Mouse (Mus musculus): ENCODE measurements at regions not wholly inside any gene's neighbourhood (a gene's known extent, or its start where the extent isn't known, plus 50 kb on each side); places are given as distances from the start of the nearest gene placed in this dataset.
A peak's percentile ranks its signal among the peaks of the same experiment; 100 is the strongest.

- Histone ChIP-seq H3K27ac (replicated peaks in 1 of 2; ENCODE audit: control insufficient read depth in 1 of 2, insufficient read depth in 1 of 2, low read depth in 2 of 2, low read length in 2 of 2) (no peak overlapping the region), H3K9ac (ENCODE audit: low read length) (no peak overlapping the region), H3K4me3 (ENCODE audit: control insufficient read depth in 1 of 2, insufficient read depth in 1 of 2, low read depth in 1 of 2, low read length in 2 of 2) (no peak overlapping the region), H3K36me3 (ENCODE audit: control insufficient read depth, insufficient read depth, low read length) (no peaks in the 10 kb centered on the region), H3K27me3 (ENCODE audit: control insufficient read depth, insufficient read depth, low read length) (no peaks in the 10 kb centered on the region), H3K4me2 (ENCODE audit: low read length) (no peak overlapping the region), H3K9me3 (ENCODE audit: control insufficient read depth, low read length) (no peaks in the 10 kb centered on the region), H3K4me1 (ENCODE audit: control insufficient read depth in 2 of 2, insufficient read depth in 2 of 2, low read length in 2 of 2) (peaks cover 16 to 21% of the 10 kb centered on the region in 2 experiments)
- WGBS = 61% methylated on average over 15 of the region's 15 CpGs
- no peak for ATAC-seq (ENCODE audit: insufficient number of reproducible peaks, insufficient read depth, low FRiP score, low read depth)
Measured at GRCm38 (mm10) chr14:76658952-76659502, 102.3 kb upstream of the Serp2 start.

- Histone ChIP-seq H3K4me3 (ENCODE audit: control insufficient read depth in 1 of 2, insufficient read depth in 1 of 2, low read depth in 1 of 2, low read length in 2 of 2) (no peak overlapping the region), H3K27me3 (ENCODE audit: control insufficient read depth, insufficient read depth, low read length) (no peaks in the 10 kb centered on the region), H3K4me2 (ENCODE audit: low read length) (no peak overlapping the region), H3K9me3 (ENCODE audit: control insufficient read depth, low read length) (no peaks in the 10 kb centered on the region), H3K4me1 (ENCODE audit: control insufficient read depth in 2 of 2, insufficient read depth in 2 of 2, low read length in 2 of 2) (peaks cover 16 to 21% of the 10 kb centered on the region in 2 experiments), H3K36me3 (ENCODE audit: control insufficient read depth, insufficient read depth, low read length) (no peaks in the 10 kb centered on the region), H3K27ac (replicated peaks in 1 of 2; ENCODE audit: control insufficient read depth in 1 of 2, insufficient read depth in 1 of 2, low read depth in 2 of 2, low read length in 2 of 2) (peak overlapping the region; percentile 53 to 59), H3K9ac (ENCODE audit: low read length) (no peak overlapping the region)
- peak; percentile 68 for ATAC-seq (ENCODE audit: insufficient number of reproducible peaks, insufficient read depth, low FRiP score, low read depth)
- WGBS = 27% methylated on average over 9 of the region's 9 CpGs
Measured at GRCm38 (mm10) chr14:76657784-76658610, 101.3 kb upstream of the Serp2 start.

GRCm38 (mm10) chr14:76657375-76657774 is 100.7 kb upstream of the Serp2 start:
- Histone ChIP-seq H3K4me1 (ENCODE audit: control insufficient read depth in 2 of 2, insufficient read depth in 2 of 2, low read length in 2 of 2) (peaks cover 16 to 21% of the 10 kb centered on the region in 2 experiments), H3K27me3 (ENCODE audit: control insufficient read depth, insufficient read depth, low read length) (no peaks in the 10 kb centered on the region), H3K9ac (ENCODE audit: low read length) (no peak overlapping the region), H3K27ac (replicated peaks in 1 of 2; ENCODE audit: control insufficient read depth in 1 of 2, insufficient read depth in 1 of 2, low read depth in 2 of 2, low read length in 2 of 2) (peak overlapping the region in 1 of 2 experiments; percentile 59; a peak in 2 of 4 replicates), H3K4me2 (ENCODE audit: low read length) (no peak overlapping the region), H3K36me3 (ENCODE audit: control insufficient read depth, insufficient read depth, low read length) (no peaks in the 10 kb centered on the region), H3K4me3 (ENCODE audit: control insufficient read depth in 1 of 2, insufficient read depth in 1 of 2, low read depth in 1 of 2, low read length in 2 of 2) (no peak overlapping the region), H3K9me3 (ENCODE audit: control insufficient read depth, low read length) (no peaks in the 10 kb centered on the region)
- 58% methylated on average over 7 of the region's 7 CpGs for WGBS
- no peak for ATAC-seq (ENCODE audit: insufficient number of reproducible peaks, insufficient read depth, low FRiP score, low read depth)

GRCm38 (mm10) chr14:76652356-76653126 is 95.9 kb upstream of the Serp2 start:
- Histone ChIP-seq H3K27ac (replicated peaks in 1 of 2; ENCODE audit: control insufficient read depth in 1 of 2, insufficient read depth in 1 of 2, low read depth in 2 of 2, low read length in 2 of 2) (no peak overlapping the region), H3K27me3 (ENCODE audit: control insufficient read depth, insufficient read depth, low read length) (no peaks in the 10 kb centered on the region), H3K4me3 (ENCODE audit: control insufficient read depth in 1 of 2, insufficient read depth in 1 of 2, low read depth in 1 of 2, low read length in 2 of 2) (no peak overlapping the region), H3K9ac (ENCODE audit: low read length) (no peak overlapping the region), H3K36me3 (ENCODE audit: control insufficient read depth, insufficient read depth, low read length) (no peaks in the 10 kb centered on the region), H3K4me1 (ENCODE audit: control insufficient read depth in 2 of 2, insufficient read depth in 2 of 2, low read length in 2 of 2) (peaks cover 5 to 8% of the 10 kb centered on the region in 2 experiments), H3K4me2 (ENCODE audit: low read length) (no peak overlapping the region), H3K9me3 (ENCODE audit: control insufficient read depth, low read length) (no peaks in the 10 kb centered on the region)
- no peak for ATAC-seq (ENCODE audit: insufficient number of reproducible peaks, insufficient read depth, low FRiP score, low read depth)
- 59% methylated on average over 9 of the region's 9 CpGs for WGBS

- Histone ChIP-seq H3K4me2 (ENCODE audit: low read length) (no peak overlapping the region), H3K9ac (ENCODE audit: low read length) (no peak overlapping the region), H3K4me3 (ENCODE audit: control insufficient read depth in 1 of 2, insufficient read depth in 1 of 2, low read depth in 1 of 2, low read length in 2 of 2) (no peak overlapping the region), H3K36me3 (ENCODE audit: control insufficient read depth, insufficient read depth, low read length) (no peaks in the 10 kb centered on the region), H3K4me1 (ENCODE audit: control insufficient read depth in 2 of 2, insufficient read depth in 2 of 2, low read length in 2 of 2) (peaks cover 3% of the 10 kb centered on the region in 2 experiments; a peak in 3 of 4 replicates), H3K27ac (replicated peaks in 1 of 2; ENCODE audit: control insufficient read depth in 1 of 2, insufficient read depth in 1 of 2, low read depth in 2 of 2, low read length in 2 of 2) (no peak overlapping the region), H3K27me3 (ENCODE audit: control insufficient read depth, insufficient read depth, low read length) (no peaks in the 10 kb centered on the region), H3K9me3 (ENCODE audit: control insufficient read depth, low read length) (no peaks in the 10 kb centered on the region)
- WGBS = 94% methylated on average over 8 of the region's 8 CpGs
- ATAC-seq (ENCODE audit: insufficient number of reproducible peaks, insufficient read depth, low FRiP score, low read depth) = no peak
Measured at GRCm38 (mm10) chr14:76651096-76651495, 94.4 kb upstream of the Serp2 start.

GRCm38 (mm10) chr14:76649927-76650326 is 93.2 kb upstream of the Serp2 start:
- Histone ChIP-seq H3K4me1 (ENCODE audit: control insufficient read depth in 2 of 2, insufficient read depth in 2 of 2, low read length in 2 of 2) (peaks cover 3% of the 10 kb centered on the region in 2 experiments; a peak in 3 of 4 replicates), H3K9ac (ENCODE audit: low read length) (no peak overlapping the region), H3K4me2 (ENCODE audit: low read length) (no peak overlapping the region), H3K27me3 (ENCODE audit: control insufficient read depth, insufficient read depth, low read length) (no peaks in the 10 kb centered on the region), H3K27ac (replicated peaks in 1 of 2; ENCODE audit: control insufficient read depth in 1 of 2, insufficient read depth in 1 of 2, low read depth in 2 of 2, low read length in 2 of 2) (no peak overlapping the region), H3K4me3 (ENCODE audit: control insufficient read depth in 1 of 2, insufficient read depth in 1 of 2, low read depth in 1 of 2, low read length in 2 of 2) (no peak overlapping the region), H3K36me3 (ENCODE audit: control insufficient read depth, insufficient read depth, low read length) (no peaks in the 10 kb centered on the region), H3K9me3 (ENCODE audit: control insufficient read depth, low read length) (no peaks in the 10 kb centered on the region)
- no peak for ATAC-seq (ENCODE audit: insufficient number of reproducible peaks, insufficient read depth, low FRiP score, low read depth)
- 67% methylated on average over 3 of the region's 3 CpGs for WGBS

- no peaks in the 10 kb centered on the region for H3K27me3 ChIP-seq (ENCODE audit: control insufficient read depth, insufficient read depth, low read length)
- H3K4me1 ChIP-seq (ENCODE audit: control insufficient read depth in 2 of 2, insufficient read depth in 2 of 2, low read length in 2 of 2) = peaks cover 3% of the 10 kb centered on the region in 2 experiments; a peak in 3 of 4 replicates
- no peak overlapping the region for H3K4me2 ChIP-seq (ENCODE audit: low read length)
- WGBS = 82% methylated on average over 3 of the region's 3 CpGs
- H3K4me3 ChIP-seq (ENCODE audit: control insufficient read depth in 1 of 2, insufficient read depth in 1 of 2, low read depth in 1 of 2, low read length in 2 of 2) = no peak overlapping the region
- H3K9ac ChIP-seq (ENCODE audit: low read length) = no peak overlapping the region
- no peaks in the 10 kb centered on the region for H3K36me3 ChIP-seq (ENCODE audit: control insufficient read depth, insufficient read depth, low read length)
- peak overlapping the region in 1 of 2 experiments; percentile 66; a peak in 2 of 4 replicates for H3K27ac ChIP-seq (replicated peaks in 1 of 2; ENCODE audit: control insufficient read depth in 1 of 2, insufficient read depth in 1 of 2, low read depth in 2 of 2, low read length in 2 of 2)
- ATAC-seq (ENCODE audit: insufficient number of reproducible peaks, insufficient read depth, low FRiP score, low read depth) = no peak
- H3K9me3 ChIP-seq (ENCODE audit: control insufficient read depth, low read length) = no peaks in the 10 kb centered on the region
Measured at GRCm38 (mm10) chr14:76644716-76645115, 88.0 kb upstream of the Serp2 start.
